Mouse (Mus musculus) G1E (cell line): Measurements from ENCODE around the gene Uqcr11.

Source experiments
- CTCF ChIP-seq: IDR thresholded peaks from 2 replicates; pipeline ENCODE4 v1.5.1; 2012; ENCODE audit warnings: low read depth, low read length, inconsistent platforms, mixed read lengths
- GATA1 ChIP-seq: IDR thresholded peaks from 2 replicates; pipeline ENCODE4 v1.6.1; 2012; ENCODE audit warnings: borderline replicate concordance, low read length, inconsistent platforms, mixed read lengths
- POLR2AphosphoS5 ChIP-seq: IDR thresholded peaks from 2 replicates; pipeline ENCODE4 v1.6.1; 2012; ENCODE audit warnings: low read depth, low read length, inconsistent platforms; ENCODE audit not compliant: insufficient replicate concordance

- TF ChIP-seq CTCF = no peak
- no peak for TF ChIP-seq POLR2AphosphoS5
- TF ChIP-seq GATA1 = no peak
These were observed 17.9 kb downstream of the Uqcr11 start for GRCm38 (mm10) chr10:80388731-80389130.
